Mouse (Mus musculus): ENCODE measurements around the gene Nfkb1. TPM values are rescaled to one million over a fixed set of nuclear protein-coding genes. Genes with fewer than 3 reads are reported as not detected.

The Nfkb1 gene
- total RNA-seq, 2 experiments from 2014 or later, result 36.9 to 37.9 TPM

DNA sequence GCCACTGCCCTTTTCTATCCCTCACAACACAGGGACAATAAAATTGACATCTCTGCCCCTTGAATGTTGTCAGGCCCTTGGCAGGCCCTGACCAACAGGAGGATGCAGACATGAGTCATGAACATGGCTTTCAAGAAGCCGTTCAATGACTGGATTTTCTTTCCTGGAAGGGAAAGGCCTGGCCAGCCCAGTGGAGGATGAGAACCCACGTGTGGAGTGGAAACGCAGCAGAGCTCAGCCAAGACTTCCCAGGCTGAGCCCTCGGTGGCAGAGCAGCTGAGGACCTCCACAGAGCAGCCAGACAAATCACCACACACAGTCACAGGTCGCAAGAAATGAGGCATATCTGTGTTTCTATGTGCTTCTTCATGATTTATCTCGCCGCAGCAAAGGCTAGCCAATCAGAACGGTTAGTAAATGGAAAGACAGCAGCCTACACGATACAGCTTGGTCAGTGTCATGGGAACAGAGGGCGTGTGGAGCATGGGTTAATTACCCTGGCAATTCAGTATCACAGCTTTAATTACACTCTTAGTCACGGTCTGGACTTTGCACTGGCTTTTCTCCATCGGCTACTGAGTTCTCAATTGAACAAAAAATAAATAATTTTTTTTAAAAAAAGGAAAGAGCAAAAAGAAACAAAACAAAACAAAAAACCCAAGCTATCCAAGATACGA, 16.5 kb downstream of the Nfkb1 start:
- DNase-seq, result no peak
- intact Hi-C loops (cut with DNase I), result no loop called here

DNA sequence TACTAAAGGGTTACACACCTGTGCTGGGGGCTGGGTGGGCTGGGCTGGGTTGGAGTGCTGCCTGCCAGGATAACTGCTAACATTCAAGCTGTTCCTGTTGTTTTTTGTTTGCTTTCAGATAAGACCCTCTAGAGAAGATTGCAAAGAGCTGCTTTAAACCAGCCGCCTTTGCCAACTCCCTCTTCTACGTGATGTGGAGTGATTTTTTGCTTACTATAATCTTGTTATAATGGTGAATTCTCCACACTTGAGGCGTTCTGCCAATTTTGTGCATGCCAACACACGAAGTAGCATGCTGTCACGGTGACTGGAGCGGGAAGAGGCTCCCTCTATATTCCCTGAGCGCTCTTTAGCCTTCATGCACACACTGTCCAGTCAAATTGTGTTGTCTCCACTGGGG, 17.7 kb downstream of the Nfkb1 start:
- intact Hi-C loops (cut with DNase I), result no loop called here
- no peak for DNase-seq

DNA sequence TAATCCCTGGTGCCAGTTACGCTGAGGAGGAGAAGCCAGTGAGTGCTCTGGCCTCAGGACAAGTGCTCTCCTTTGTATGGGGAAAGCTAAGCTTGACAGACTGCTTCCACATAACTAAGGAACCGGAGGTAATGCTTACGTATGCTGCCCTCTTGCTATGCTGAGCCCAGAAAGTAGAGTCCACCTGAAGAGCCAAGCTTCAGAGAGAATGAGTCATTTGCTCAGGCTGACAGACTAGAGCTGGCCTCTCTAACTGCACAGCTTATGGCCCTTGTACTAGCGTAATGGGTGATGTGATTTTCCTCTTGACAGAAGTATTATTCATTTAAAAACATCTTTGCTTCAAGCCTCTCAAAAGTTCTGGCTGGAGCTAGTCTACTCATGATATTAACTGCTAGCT, 18.3 kb downstream of the Nfkb1 start:
- DNase-seq, result no peak
- intact Hi-C loops (cut with DNase I), result no loop called here

DNA sequence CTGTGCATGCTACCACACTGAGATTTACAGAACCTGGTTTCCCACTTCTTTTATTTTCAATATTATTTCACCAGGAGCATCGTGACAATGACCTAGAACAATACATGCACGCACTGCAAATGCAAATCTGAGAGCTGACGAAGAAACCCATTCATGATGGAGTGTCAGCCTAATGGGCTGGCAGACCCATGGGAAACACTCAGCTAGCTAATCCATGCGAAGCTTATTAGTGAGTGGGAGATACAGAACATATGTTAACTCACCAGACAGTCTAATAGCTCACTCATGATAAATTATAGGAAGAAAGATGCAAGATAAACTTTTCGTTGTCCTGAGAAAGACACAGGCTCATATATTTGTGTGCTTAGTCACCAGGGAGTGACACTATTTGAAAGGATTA, 19.2 kb downstream of the Nfkb1 start:
- DNase-seq, result no peak
- intact Hi-C loops (cut with DNase I), result no loop called here

DNA sequence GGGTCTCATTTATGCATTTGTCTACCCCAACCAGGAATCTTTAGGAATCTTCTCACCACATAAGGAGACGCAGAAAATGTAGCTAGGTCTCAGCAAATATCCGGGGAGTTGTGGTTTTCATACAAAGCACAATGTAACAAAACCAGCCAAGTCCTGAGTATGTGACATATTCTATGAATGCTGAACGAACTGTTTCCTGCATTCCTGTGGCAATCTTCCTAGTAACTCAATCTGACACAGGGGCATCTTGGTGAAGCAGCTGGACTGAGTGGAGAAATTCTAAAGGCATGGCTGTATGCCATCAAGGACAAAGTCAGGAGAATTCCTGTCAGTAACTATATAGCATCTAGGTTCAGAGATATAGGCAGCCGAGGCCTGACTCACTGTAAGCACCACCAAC, 20.5 kb downstream of the Nfkb1 start:
- no peak for DNase-seq
- intact Hi-C loops (cut with DNase I), result no loop called here

DNA sequence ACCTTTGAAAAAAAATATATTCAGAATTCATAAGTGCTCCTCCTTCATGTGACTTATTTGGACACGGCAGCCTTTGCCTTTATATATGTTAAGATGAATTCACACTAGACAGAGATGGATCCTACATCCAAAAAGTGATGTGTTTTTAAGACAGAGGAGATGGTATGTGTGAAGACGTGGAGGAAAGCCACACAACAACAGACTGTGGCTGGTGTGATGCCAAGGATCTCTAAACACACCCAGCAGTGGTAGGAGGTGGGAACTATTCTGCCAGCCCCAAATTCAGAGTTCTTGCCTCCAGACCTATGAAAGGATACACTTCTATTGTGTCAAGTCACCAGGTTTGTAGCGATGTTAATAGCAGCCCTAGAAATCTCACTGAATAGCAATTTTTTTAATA, 24.3 kb downstream of the Nfkb1 start:
- no peak for DNase-seq

DNA sequence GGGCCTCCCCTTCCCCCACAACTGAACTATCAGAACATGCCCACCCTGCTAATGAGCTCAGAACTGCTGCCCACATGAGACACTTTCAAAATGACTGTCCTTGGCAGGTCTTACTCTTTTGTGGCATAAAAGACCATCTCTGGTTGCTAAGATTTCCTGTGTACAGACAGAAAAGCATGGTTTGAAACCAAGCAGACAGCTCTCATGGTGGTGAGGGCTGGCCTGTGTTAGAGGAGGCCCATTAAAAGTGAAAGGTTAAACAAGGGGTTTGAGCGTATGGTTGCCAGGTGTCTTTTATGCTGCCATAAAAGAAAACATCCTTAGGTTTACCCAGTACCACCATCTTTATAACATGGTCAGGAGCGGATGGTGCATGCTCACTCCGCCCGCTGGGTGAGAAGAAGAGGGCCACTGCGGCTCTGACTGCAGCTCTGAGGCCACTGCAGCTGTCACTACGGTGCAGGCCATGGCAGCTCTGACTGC, 25.5 kb downstream of the Nfkb1 start:
- intact Hi-C loops (cut with DNase I), result no loop called here
- no peak for DNase-seq

More for the DNA sequence above, 24.3 kb downstream of the Nfkb1 start:
- intact Hi-C loops (cut with DNase I), result no loop called here

DNA sequence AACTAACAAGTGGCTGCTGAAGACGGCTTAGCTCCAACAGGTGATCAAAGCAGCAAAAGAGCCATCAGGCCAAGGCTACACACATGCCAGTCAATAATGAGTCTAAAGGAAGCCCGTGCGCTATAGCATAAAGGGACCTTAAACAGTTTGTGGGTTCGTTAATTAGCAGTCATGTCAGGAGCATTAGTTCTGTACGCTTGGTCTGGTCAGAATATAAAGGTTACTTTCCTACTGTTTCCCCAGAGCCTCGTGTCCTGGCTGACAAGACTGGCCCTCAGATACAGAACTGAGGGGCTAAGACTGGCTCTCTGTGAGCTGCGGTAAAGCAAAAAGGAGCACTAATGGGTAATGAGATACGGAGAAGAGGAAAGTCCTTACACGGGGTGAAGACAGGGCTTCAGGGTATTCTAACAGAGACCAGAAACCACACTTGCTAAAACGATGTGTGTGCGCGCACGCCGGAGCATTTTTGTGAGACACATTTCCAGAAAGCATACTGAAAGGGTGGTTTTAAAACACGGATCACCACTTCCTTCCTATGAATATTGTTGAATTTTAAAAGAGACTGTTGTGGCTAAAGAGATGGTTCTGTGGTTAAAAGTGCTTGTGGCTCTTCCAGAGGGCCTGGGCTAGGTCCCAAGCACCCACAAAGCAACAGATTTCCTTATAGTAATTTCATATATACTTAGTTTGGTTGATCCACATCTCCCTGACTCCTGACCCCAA, 29.0 kb downstream of the Nfkb1 start:
- DNase-seq, result no peak
- intact Hi-C loops (cut with DNase I), result no loop called here

DNA sequence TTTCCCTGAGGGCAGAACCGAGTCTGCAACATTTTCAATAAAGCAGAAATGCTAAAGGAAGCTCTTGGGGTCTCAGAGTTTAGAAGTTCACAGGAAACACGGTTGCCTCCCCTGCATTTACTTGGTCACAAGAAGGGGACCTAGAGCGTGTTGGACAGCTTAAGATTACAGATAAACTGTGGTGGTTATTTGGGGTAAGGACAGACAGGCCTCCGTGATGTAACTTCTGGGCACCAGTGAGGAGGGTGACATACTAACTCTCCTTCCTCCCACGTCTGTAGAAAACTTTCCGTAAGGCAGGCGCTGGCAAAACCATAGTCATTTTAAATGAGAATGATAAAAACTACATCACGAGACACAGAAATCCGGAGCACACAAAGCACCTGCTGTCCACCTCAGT, 29.6 kb downstream of the Nfkb1 start:
- intact Hi-C loops (cut with DNase I), result no loop called here
- no peak for DNase-seq

DNA sequence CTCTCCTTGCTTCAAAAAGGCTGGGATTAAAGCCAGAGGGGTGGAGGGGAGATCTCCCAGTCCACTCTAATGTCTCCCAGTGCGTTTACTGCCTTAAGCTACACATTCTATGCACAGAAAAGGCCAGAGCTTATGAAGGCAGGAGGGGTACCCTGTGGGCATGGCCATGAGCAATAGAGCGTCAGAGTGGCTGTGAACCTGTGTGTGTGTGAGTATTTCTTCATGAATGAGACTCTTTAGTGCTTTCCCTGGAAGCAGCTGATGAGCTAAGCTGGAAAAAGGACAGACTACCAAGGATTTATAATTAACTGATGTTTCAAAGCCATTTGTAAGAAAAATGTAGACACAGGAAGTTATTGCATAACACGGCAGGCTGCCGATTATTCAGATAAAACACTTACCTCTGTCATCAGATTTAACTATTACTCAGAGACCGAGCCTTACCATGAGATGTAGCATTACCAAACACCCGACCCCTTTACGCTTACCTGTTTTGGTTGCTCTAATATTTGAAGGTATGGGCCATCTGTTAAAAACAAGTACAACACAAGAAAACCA, 32.7 kb downstream of the Nfkb1 start:
- intact Hi-C loops (cut with DNase I), result no loop called here
- DNase-seq, result no peak

DNA sequence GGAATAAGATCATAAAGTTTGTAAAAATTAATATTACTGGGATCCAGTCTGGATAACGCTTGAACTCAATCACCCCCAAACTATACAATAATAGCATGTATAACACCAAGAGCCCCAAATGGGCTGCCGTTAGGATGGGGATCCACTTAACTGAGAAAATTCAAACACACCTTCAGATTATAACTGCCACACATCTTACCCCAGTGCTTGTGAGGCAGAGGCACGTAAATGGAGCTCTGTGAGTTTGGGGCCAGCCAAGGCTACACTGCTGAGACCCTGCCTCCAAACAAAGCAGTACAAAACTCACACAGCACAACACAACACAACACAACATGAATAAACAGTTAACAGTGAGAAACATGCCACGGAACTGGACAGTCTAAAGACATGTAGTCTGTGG, 35.2 kb downstream of the Nfkb1 start:
- intact Hi-C loops (cut with DNase I), result no loop called here
- no peak for DNase-seq

DNA sequence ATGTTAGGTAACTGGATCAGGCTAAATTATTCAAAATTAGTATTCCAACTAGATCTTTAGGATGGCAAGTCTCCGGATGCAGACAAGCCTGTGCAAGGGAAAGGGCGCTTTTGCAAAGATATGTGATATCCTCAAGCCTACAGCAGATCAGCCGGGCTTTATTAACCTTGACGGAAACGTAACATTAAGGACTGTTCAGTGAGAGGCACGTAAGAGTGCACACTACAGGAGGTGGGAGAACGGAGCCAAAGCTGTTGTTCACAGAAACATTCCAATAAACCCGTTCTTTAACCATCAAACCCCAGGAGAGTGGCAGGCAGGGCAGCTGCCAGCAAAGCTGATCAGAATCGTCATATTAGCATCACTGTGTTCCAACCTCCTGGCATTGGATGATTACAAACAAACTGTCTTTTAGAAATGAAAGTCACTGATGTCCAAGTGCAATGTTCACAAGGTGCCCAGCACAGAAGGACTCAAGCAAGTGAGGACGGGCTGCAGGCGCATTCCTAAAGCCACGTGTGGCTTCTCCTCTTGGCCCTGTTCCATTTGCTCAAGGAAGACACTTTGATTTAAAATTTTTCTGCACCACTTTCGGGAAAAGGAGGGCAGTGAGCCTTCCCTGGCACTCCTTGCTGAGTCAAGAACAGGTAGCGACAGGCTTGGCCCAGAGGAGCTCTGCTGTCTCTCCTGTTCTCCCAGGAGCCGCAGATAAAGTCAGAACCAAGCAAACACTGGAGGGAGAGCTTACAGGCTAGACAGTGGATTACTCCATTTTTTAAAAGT, 40.4 kb downstream of the Nfkb1 start:
- intact Hi-C loops (cut with DNase I), result no loop called here

DNA sequence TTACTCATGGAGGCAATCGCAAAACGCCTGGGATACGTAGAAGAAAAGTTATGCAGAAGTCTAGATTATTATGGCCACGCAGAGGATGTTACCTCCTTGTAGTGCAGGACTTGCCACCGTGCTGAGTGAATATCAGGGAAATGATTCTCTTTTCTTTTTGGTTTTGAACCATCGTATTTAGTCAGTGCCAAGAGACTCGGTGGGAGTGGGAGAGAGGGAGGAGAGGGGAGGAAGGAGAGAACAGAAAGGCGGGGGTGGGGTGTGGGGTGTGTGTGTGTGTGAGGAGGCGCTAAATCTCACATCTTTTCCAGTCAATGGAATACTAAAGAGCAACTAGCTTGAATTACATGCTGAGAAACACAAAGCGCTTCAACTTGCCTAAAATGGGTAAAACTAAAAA, 41.5 kb downstream of the Nfkb1 start:
- no peak for DNase-seq
- intact Hi-C loops (cut with DNase I), result no loop called here

More for the DNA sequence above, 40.4 kb downstream of the Nfkb1 start:
- DNase-seq, result no peak

DNA sequence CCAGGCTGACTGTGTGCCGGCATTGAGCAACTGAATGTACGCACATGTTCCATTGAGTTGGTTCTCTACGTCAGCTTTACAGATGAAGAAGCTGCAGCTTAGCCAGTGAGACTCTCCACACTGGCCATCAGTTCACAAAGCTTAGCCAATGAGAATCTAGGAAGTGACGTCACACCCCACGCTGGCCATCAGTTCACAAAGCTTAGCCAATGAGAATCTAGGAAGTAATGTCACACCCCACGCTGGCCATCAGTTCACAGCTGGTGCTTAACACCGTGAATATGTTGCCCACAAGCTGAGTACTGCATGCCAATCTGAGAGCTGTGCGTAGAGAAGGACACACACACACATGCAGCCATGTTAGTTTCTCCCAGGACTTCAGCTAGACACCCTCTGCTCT, 42.8 kb downstream of the Nfkb1 start:
- intact Hi-C loops (cut with DNase I), result no loop called here
- no peak for DNase-seq

DNA sequence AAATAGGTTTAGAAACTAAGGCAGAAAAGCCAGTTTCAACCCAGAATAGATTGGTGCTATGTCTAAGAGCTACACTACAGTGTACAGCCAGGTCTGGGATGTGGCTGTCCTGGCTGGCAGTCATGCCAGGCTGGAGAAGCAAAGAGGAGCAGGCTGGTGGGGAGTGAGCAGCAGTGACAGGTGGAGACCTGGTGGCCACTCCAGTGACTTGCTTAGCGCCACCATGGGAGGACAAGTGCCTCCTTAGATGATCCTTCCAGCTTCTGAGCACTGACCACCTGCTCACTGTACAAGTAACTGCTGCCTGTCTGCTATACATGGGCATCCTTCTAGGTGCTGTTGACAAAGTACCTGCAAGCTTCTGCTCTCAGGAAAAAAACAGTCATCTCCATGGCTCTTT, 44.7 kb downstream of the Nfkb1 start:
- intact Hi-C loops (cut with DNase I), result no loop called here
- no peak for DNase-seq

DNA sequence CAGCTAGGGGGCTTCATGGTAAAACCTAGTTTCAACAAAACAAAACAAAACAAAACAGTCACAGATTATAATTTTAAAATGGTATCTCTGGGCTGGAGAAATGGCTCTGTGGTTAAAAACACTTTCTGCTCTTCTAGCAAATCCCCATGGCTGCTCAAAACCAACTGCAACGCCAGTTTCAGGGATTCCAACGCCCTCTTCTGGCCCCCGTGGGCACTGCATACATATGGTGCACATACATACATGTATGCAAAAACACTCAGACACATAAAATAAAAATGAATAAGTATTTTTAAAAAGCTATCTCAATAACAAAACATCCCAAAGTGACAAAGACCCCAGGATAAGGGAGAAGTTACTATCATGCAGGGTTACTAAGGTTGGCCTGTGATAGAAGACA, 46.4 kb downstream of the Nfkb1 start:
- no peak for DNase-seq
- intact Hi-C loops (cut with DNase I), result loop anchor here (5.0 kb wide), 1 partner anchor 67 kb away; no protein-coding TSS in a partner anchor

DNA sequence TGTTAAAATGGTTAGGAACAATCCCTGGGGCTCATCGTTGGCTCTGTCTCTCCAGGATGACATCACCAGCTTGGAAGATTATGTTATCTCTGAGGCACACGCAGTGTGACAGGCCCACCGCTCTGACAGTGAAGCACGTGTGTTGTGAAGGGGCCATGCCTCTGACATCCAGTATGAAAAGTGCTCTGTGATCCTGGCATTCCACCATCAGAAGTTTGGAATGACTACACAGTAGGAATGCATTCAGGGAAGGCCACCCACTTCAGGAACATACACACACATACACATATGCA, 49.8 kb downstream of the Nfkb1 start:
- DNase-seq, result no peak

DNA sequence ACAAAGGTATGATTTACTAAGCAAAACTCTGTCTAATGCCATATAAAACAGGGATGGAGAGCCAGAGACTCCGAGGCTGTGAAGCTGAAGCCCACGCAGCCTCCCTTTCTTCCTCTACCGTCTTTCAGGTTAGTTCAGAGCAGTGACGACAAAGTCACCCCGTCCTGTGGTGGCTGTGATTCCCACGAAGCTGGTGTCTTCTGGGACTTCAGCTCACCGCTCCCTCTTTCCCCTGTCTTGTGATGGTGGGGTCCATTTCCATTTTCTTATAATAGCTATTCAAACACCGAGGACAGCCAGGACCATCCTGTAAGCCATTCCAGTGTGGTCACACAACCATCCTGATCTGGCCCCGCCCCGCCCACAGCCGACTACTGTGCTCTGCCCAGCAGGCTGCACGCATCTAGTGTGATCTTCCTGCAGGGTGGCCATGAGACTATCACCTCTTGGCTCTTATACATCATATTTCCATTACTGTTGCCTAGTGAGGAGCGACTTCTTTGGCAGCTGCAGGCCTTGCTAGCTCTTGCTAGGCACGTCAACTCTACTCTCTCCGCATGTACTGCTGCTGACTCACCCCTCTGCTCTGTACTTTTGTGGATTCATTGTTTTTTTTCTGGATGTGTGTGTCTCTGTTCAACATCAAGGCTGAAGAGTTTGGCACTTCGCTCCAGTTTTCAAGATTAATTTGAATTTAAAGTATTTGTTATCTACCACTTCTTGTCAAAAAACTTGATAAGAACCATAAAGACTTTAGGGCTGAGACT, 50.3 kb downstream of the Nfkb1 start:
- no peak for DNase-seq
- intact Hi-C loops (cut with DNase I), result loop anchor here (5.0 kb wide), 1 partner anchor 71 kb away; no protein-coding TSS in a partner anchor

More for the DNA sequence above, 49.8 kb downstream of the Nfkb1 start:
- intact Hi-C loops (cut with DNase I), result loop anchor here (5.0 kb wide), 1 partner anchor 71 kb away; no protein-coding TSS in a partner anchor

DNA sequence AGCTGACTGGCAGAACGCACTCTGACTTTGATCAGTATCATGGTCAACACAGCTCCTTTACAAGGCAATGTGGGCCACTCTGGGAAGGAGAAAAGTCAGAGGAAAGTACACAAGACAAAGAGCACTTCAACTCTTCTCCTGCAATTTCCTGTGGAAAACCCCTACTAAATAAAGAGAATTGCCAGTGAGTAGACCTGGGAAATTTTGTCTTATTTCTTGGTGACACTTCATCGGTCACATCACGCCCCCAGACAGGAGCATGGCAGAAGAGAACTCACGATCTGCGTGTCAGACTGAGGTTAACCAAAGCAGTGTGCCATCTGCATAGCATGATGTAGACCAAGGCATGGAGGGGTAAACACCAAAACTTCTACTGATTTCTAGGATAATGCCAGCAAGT, 51.1 kb downstream of the Nfkb1 start:
- intact Hi-C loops (cut with DNase I), result loop anchor here (5.0 kb wide), 1 partner anchor 72 kb away; no protein-coding TSS in a partner anchor

DNA sequence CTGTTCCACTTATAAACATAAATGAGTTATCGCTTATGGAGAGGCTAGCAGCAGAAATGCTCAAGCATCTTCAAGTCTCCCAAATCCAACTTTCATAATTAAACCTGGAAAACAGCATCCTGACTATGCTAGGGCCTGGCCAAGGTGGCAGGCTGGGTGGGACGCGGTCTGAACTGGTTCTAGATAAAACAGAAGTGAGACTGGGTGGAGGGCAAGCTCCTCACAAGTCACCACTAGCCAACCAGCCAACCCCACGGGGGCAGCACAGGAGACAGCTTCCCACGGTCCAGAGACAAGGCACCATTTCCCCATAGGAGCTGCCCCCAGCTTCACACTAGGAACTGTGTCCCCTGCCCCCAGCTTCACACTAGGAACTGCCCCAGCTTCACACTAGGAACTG, 53.8 kb downstream of the Nfkb1 start:
- no peak for DNase-seq
- intact Hi-C loops (cut with DNase I), result no loop called here

More for the DNA sequence above, 51.1 kb downstream of the Nfkb1 start:
- DNase-seq, result no peak

All from heart, postnatal 36 days (tissue).